Mouse (Mus musculus) mouse trophoblast stem cell (cell line): ENCODE measurements around the gene D230025D16Rik.
"Not testable (repeated sequence)": the region's sequence is repeated elsewhere in the genome, so short reads cannot be mapped to it uniquely, and the experiment has no call there.

Source experiments
- in situ Hi-C, 2 experiments: fragments of 300-500 bp; cut with MseI, MboI; formaldehyde crosslinking; loops; 2 replicates in 1 of 2; 3 replicates in 1 of 2; pipeline ENCODE4 v1.15.1; 2025

D230025D16Rik gene

GRCm38 (mm10) chr8:105224413-105225271, at the start of gene D230025D16Rik:
Gene D230025D16Rik, plus strand, starts transcription at chr8:105225145.
- in situ Hi-C loops: loop anchor here in 1 of 2 experiments (10.0 kb wide), 1 partner anchor 100 kb away; no protein-coding TSS in a partner anchor

DNA sequence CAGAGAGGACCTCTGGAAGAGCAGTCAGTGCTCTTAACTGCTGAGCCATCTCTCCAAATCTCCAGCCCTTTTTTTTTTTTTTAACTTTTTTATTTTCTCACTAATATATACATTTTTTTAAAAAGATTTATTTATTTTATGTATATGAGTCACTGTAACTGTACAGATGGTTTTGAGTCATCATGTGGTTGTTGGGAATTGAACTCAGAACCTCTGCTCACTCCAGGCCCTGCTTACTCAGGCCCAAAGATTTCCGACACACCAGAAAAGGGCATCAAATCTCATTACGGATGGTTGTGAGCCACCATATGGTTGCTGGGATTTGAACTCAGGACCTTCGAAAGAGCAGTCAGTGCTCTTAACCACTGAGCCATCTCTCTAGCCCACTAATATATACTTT, 49.7 kb upstream of the D230025D16Rik start:
- in situ Hi-C loops: not testable (repeated sequence)

GRCm38 (mm10) chr8:105178211-105178800, 46.6 kb upstream of the D230025D16Rik start:
- in situ Hi-C loops: no loop called here

GRCm38 (mm10) chr8:105182201-105182600, 42.7 kb upstream of the D230025D16Rik start:
- in situ Hi-C loops: no loop called here

- in situ Hi-C loops: no loop called here
These were observed 38.4 kb upstream of the D230025D16Rik start for GRCm38 (mm10) chr8:105186467-105187005.

GRCm38 (mm10) chr8:105192182-105192581, 32.8 kb upstream of the D230025D16Rik start:
- in situ Hi-C loops: no loop called here

DNA sequence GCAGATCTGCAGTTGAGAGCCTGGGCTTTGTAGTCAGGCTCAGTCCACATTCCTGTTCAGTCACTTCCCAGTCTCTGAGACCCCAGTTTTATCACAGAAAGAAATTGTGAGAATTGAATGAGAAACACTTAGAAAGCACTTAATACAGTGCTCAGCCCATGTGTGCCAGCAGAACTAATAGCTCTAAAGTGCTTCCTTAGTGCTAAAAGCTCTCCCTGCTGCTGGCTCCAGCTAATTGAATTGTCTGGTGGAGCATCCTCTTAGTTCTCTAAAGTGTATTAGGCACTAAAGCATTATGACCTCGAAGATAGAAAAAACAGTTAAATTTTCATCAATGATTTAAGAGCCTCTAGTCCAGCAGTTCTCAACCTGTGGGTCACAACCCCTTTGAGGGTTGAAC, 19.2 kb upstream of the D230025D16Rik start:
- in situ Hi-C loops: no loop called here

GRCm38 (mm10) chr8:105206766-105207275, 18.1 kb upstream of the D230025D16Rik start:
- in situ Hi-C loops: no loop called here

DNA sequence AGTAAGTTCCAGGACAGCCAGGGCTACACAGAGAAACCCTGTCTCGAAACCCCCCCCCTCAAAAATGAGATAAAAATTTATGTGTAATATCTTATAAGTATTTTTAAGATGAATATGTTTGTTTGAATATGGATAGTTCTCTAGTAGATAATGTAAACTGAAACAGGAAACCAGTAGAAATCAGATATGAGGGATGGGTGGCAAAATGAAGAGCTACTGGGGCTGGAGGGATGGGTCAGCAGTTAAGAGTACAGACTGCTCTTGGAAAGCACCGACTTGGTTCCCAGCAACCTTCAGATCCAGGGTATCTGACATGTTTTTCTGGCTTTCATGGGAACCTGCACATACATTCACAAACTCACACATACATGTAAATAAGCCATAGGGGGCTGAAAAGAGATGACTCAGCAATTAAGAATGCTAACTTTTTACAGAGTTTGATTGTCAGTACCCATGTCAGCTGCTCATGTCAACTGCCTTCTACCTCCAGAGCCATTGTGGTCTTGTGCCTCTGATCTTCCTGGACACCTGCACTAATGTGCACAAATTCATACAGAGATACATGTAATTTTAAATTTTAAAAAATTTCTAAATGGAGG, 17.2 kb upstream of the D230025D16Rik start:
- in situ Hi-C loops: no loop called here

- in situ Hi-C loops: no loop called here
These were observed 15.5 kb upstream of the D230025D16Rik start for GRCm38 (mm10) chr8:105209153-105210110.

GRCm38 (mm10) chr8:105214104-105214503, 10.8 kb upstream of the D230025D16Rik start:
- in situ Hi-C loops: no loop called here

DNA sequence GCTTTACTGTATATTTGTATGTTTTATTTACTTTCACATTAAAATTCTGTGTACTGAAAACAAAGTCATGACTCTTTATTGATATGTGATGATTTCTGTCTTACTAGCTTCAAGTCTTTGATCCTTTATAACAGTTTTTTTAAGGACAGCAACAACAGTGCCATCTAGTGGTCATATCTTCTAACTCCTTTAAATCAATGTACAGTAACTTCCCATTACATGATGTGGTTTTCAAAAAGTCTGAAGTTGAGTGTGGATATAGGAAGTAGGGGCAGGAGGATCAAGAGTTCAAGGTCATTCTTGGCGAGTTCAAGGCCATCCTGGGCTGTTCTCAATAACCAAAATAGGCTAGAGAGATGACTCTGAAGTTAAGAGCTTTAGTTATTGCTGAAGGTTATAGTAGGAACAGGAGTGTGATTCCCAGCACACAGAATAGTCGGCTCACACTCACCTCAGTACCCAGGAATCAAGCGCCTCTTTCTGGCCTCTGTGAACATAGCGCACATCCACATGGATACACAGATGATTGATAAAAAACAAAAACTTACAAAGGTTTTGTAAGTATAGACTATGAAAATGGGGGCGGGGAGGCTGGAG, 6.9 kb upstream of the D230025D16Rik start:
- in situ Hi-C loops: no loop called here

GRCm38 (mm10) chr8:105223850-105224249, 1.1 kb upstream of the D230025D16Rik start:
- in situ Hi-C loops: loop anchor here in 1 of 2 experiments (10.0 kb wide), 1 partner anchor 99 kb away; no protein-coding TSS in a partner anchor

GRCm38 (mm10) chr8:105225272-105225593, 288 bp downstream of the D230025D16Rik start:
- in situ Hi-C loops: loop anchor here in 1 of 2 experiments (10.0 kb wide), 1 partner anchor 100 kb away; no protein-coding TSS in a partner anchor

GRCm38 (mm10) chr8:105225917-105226316, 972 bp downstream of the D230025D16Rik start:
- in situ Hi-C loops: loop anchor here in 1 of 2 experiments (10.0 kb wide), 1 partner anchor 101 kb away; no protein-coding TSS in a partner anchor

- in situ Hi-C loops: no loop called here
These were observed 6.8 kb downstream of the D230025D16Rik start for GRCm38 (mm10) chr8:105231503-105232320.

DNA sequence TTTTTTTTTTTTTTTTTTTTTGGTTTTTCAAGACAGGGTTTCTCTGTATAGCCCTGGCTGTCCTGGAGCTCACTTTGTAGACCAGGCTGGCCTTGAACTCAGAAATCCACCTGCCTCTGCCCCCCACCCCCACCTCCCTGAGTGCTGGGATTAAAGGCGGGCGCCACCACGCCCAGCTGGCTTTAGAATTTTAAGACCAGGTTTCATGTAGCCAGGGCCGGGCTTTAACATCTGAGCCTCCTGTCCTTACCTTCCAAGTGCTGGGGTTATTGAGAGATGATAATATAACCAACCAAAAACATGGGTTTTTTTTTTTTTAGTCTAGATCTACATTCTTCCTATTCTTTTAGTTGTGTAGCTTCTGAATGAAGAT, 7.4 kb downstream of the D230025D16Rik start:
- in situ Hi-C loops: not testable (repeated sequence)

- in situ Hi-C loops: no loop called here
These were observed 8.4 kb downstream of the D230025D16Rik start for GRCm38 (mm10) chr8:105233126-105233935.

DNA sequence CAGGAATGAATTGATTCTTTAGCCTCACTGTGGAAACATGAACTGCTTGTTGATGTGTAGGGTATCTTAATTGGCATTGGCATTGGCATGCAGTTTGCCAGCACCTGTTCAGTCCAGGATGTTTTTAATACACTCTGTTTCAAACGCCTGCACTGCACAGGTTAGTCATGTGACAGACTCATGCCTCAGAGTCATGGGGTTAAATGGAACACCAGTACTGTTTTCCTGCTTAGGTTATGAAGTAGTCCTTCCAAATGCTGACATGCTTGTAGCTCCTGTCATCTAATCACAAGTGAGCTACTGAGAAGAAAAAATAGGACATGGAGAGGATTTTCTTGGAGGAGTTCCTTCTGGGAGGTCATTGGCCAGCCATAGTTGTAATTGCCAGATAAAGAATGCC, 10.3 kb downstream of the D230025D16Rik start:
- in situ Hi-C loops: no loop called here
